Mouse (Mus musculus) cortical plate, adult 2 months (tissue): ENCODE results near the gene Stab2.

Source experiments
- CTCF ChIP-seq: fragments of 200-500 bp; IDR thresholded peaks from 2 replicates; pipeline ENCODE4 v1.5.1; 2011; ENCODE audit warnings: mild to moderate bottlenecking, control low read depth, low read length; ENCODE audit not compliant: insufficient read depth; ENCODE audit errors: extremely low read depth
- POLR2A ChIP-seq: fragments of 200-500 bp; IDR thresholded peaks from 2 replicates; pipeline ENCODE4 v1.6.1; 2011; ENCODE audit warnings: mild to moderate bottlenecking, low read length, control low read depth; ENCODE audit not compliant: insufficient read depth; ENCODE audit errors: extremely low read depth

DNA sequence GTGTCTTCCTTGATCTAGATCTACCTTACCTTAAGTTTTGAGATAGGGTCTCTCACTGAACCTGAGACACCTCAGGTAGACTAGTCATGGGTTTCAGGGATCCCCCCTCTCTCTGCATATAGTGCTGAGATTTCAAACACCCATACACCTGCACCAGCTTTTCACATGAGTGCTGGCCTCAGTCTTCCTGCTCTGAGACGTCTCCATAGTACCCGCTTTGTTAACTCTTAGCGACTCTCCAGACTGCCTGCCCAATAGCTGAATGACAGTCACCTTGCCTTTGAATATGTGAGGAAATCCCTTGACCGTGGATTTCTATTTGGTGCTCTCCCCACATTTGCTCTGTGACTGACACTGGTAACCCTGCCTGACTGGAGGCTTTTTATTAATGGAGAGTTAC, 213.6 kb downstream of the Stab2 start:
- TF ChIP-seq CTCF (no peak), POLR2A (no peak)
